Mouse (Mus musculus): ENCODE results near the gene Iqcd. TPM values are rescaled to one million over a fixed set of nuclear protein-coding genes. Genes with fewer than 3 reads are reported as not detected.

Iqcd gene
- 0.94 and 1.9 TPM in 2 replicates for polyA plus RNA-seq (2021; fragmentation: Nextera tagmentation)
- long read RNA-seq, experiment 1: 0 reads
- long read RNA-seq, experiment 2, partial matches to known transcripts: 1 of 4 reads
- long read RNA-seq, experiment 2, other reads (novel, unspliced or antisense): 0 of 4 reads

DNA sequence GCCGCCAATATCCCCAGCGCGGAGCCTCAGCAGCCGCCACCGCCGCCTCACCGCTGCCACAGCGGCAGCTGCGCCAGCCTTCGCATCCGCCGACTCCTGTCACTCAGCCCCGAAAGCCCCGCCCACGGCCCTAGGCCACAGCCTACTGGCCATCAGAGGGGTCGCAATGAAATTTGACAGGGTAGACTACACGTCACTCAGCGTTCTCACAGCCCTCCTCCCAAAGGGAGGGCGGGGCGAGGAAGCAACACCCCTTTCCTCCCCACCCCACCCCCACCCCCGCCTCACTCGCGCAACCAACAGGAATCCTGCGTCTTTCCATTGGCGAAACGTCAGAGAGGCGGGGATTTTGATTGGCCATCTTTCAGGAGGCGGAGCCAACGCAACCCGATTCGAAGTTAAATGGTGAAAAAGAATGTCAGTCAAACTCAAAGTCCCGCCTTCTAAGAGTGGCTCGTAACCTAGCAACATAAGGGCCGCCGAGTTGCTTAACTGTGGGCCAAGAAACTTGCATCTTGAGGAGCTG, at the start of gene Iqcd, which contains the start of gene Tpcn1:
Gene Iqcd, plus strand, starts transcription at position 448 of the 526 bp plus-strand sequence.
Gene Tpcn1, minus strand, starts transcription at position 105 of the 526 bp plus-strand sequence.

DNA sequence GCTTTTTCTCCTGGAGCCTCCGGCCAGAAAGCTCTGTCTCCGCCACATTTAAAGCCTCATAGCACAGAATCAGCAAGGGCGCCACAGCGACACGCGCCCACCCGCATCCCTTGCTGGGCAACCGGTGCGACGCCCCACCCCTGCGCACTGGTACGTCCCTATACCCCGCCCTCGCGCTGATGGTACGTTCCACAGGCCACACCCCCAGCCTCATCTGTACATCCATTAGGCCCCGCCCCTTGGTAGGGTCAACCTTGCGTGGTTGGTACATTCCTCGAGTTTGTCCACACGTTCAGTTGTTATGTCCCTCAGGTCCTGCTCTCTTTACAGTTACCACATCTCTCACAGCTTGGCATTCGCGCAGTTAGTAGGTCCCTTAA, 23.6 kb downstream of the Iqcd start, which contains the start of the genes Rita1 and Ddx54:
Gene Rita1, minus strand, starts transcription at position 148 of the 380 bp plus-strand sequence.
Gene Ddx54, plus strand, starts transcription at position 298 of the 380 bp plus-strand sequence.

GRCm38 (mm10) chr5:120634131-120634530, 45.3 kb downstream of the Iqcd start, which contains the start of gene Cfap73:
Gene Cfap73, minus strand, starts transcription at chr5:120634235.

GRCm38 (mm10) chr5:120648569-120649373, 60.0 kb downstream of the Iqcd start, which contains the start of gene Rasal1:
Gene Rasal1, plus strand, starts transcription at chr5:120648812.

Other genes with a start within 250 kb of the Iqcd start
- 0.19 and 0.20 TPM in 2 replicates for gene Lhx5, start 157.3 kb upstream of the Iqcd start, polyA plus RNA-seq (2021; fragmentation: Nextera tagmentation)
- gene Sdsl, start 116.2 kb upstream of the Iqcd start, polyA plus RNA-seq (2021; fragmentation: Nextera tagmentation): 15.5 and 16.1 TPM in 2 replicates
- 0.34 and 0.35 TPM in 2 replicates for gene Sds, start 112.5 kb upstream of the Iqcd start, polyA plus RNA-seq (2021; fragmentation: Nextera tagmentation)
- 16.2 and 17.2 TPM in 2 replicates for gene Plbd2, start 85.4 kb upstream of the Iqcd start, polyA plus RNA-seq (2021; fragmentation: Nextera tagmentation)
- gene Slc8b1, start 77.8 kb upstream of the Iqcd start, polyA plus RNA-seq (2021; fragmentation: Nextera tagmentation): 4.0 and 6.6 TPM in 2 replicates
- 20.8 and 21.8 TPM in 2 replicates for gene Tpcn1, start 343 bp upstream of the Iqcd start, polyA plus RNA-seq (2021; fragmentation: Nextera tagmentation)
- 17.6 and 21.9 TPM in 2 replicates for gene Rita1, start 23.6 kb downstream of the Iqcd start, polyA plus RNA-seq (2021; fragmentation: Nextera tagmentation)
- gene Ddx54, start 23.7 kb downstream of the Iqcd start, polyA plus RNA-seq (2021; fragmentation: Nextera tagmentation): 18.5 and 19.4 TPM in 2 replicates
- gene Cfap73, start 45.2 kb downstream of the Iqcd start, polyA plus RNA-seq (2021; fragmentation: Nextera tagmentation): 0.36 and 0.54 TPM in 2 replicates
- gene Rasal1, start 59.8 kb downstream of the Iqcd start, polyA plus RNA-seq (2021; fragmentation: Nextera tagmentation): 48.3 and 57.1 TPM in 2 replicates
- 16.9 and 20.6 TPM in 2 replicates for gene Dtx1, start 122.9 kb downstream of the Iqcd start, polyA plus RNA-seq (2021; fragmentation: Nextera tagmentation)
- gene Oas2, start 160.8 kb downstream of the Iqcd start, polyA plus RNA-seq (2021; fragmentation: Nextera tagmentation): 0.16 and 0.26 TPM in 2 replicates
- 0.05 and 0.08 TPM in 2 replicates for gene Oas3, start 188.6 kb downstream of the Iqcd start, polyA plus RNA-seq (2021; fragmentation: Nextera tagmentation)
- not detected in 2 replicates for gene Oas1e, start 206.5 kb downstream of the Iqcd start, polyA plus RNA-seq (2021; fragmentation: Nextera tagmentation)
- 0.23 and 0.43 TPM in 2 replicates for gene Oas1c, start 223.5 kb downstream of the Iqcd start, polyA plus RNA-seq (2021; fragmentation: Nextera tagmentation)